Mouse (Mus musculus): ENCODE results near the gene Fam160a2. TPM values are rescaled to one million over a fixed set of nuclear protein-coding genes. Genes with fewer than 3 reads are reported as not detected.

Gene Fam160a2
- polyA plus RNA-seq, 1 experiment: 46.2 TPM

DNA sequence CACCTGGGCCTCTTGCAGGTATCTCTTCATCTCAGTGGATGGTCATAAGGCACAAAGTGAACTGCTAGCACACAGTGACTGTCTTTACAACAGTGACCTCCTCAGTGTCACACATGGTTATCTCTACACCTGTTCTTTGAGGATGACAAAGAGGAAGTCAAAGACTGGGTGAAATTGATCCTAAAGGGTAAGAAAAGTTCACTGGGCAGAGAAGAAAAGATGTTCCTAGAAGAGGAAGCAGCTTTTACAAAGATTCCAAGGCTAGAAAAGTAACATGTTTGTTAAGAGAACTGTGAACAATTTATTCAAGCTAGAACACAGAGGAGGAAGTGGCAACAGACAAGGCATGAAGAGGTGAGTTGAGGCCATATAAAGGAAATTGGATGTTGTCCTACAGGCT lies 3.7 kb downstream of the Fam160a2 start:
- H3K27ac ChIP-seq (ENCODE audit: insufficient read depth, low read length): no peak overlapping the region
- H3K4me3 ChIP-seq (ENCODE audit: low read depth, low read length): no peak overlapping the region
- no peaks in the 10 kb centered on the region; the same call in 1 of the 2 replicates for H3K36me3 ChIP-seq (ENCODE audit: control insufficient read depth, insufficient read depth, low read length, poor library complexity, severe bottlenecking)
- no peak overlapping the region for H3K9ac ChIP-seq (ENCODE audit: low read depth, poor library complexity, severe bottlenecking)
- H3K4me1 ChIP-seq (ENCODE audit: control insufficient read depth, insufficient read depth, low read length): no peaks in the 10 kb centered on the region
- TF ChIP-seq POLR2A (IDR thresholded peaks at IDR 0.05; ENCODE audit: insufficient read depth, low read length): no peak
- TF ChIP-seq EP300 (IDR thresholded peaks at IDR 0.05; ENCODE audit: insufficient read depth, low read depth, low read length): no peak
- no peak for TF ChIP-seq CTCF (IDR thresholded peaks at IDR 0.05; ENCODE audit: low read depth, low read length)
- no peaks in the 10 kb centered on the region for H3K9me3 ChIP-seq (replicated peaks; ENCODE audit: control insufficient read depth, insufficient read depth, low read length, poor library complexity, severe bottlenecking)
- H3K27me3 ChIP-seq (ENCODE audit: control insufficient read depth, insufficient read depth, low read length, poor library complexity, severe bottlenecking): no peaks in the 10 kb centered on the region

DNA sequence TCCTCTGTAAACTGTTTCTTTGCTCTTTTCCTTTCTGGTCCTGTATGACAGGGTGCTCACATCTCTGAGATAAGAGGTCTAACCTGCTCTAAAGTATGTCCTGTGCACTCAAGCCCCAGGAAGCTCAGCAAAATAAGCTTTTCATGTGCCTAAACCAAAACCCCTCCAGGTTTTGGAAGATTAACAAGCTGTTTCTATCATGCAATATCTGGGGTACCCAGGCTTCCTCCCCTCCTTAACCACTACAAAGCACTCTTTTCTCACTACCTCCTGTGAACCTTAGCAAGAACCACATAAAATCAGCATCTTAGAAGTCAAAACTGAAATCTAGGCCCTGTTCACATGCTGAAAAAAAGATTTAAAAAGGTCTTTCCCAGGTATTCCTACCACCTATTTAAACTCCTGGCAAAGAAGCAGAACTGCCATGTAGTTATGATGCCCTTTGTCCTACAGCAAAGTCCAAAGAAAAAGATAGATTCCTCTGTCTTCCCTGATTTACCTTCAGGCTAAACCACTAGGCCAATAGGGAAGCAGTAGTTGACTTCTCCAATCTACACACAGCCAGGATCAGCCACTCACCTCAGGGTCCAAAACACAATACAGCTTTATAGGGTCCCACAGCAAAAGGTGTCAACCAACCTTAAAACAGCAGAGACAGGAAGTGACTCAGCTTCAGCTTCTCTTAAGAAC lies 4.6 kb downstream of the Fam160a2 start:
- Histone ChIP-seq H3K4me3 (ENCODE audit: low read depth, low read length) (no peak overlapping the region), H3K9me3 (replicated peaks; ENCODE audit: control insufficient read depth, insufficient read depth, low read length, poor library complexity, severe bottlenecking) (no peaks in the 10 kb centered on the region), H3K27ac (ENCODE audit: insufficient read depth, low read length) (no peak overlapping the region), H3K27me3 (ENCODE audit: control insufficient read depth, insufficient read depth, low read length, poor library complexity, severe bottlenecking) (no peaks in the 10 kb centered on the region), H3K9ac (ENCODE audit: low read depth, poor library complexity, severe bottlenecking) (no peak overlapping the region), H3K4me1 (ENCODE audit: control insufficient read depth, insufficient read depth, low read length) (no peaks in the 10 kb centered on the region), H3K36me3 (ENCODE audit: control insufficient read depth, insufficient read depth, low read length, poor library complexity, severe bottlenecking) (no peaks in the 10 kb centered on the region; the same call in none of the 2 replicates)
- TF ChIP-seq POLR2A (IDR thresholded peaks at IDR 0.05; ENCODE audit: insufficient read depth, low read length) (no peak), CTCF (IDR thresholded peaks at IDR 0.05; ENCODE audit: low read depth, low read length) (no peak), EP300 (IDR thresholded peaks at IDR 0.05; ENCODE audit: insufficient read depth, low read depth, low read length) (no peak)

DNA sequence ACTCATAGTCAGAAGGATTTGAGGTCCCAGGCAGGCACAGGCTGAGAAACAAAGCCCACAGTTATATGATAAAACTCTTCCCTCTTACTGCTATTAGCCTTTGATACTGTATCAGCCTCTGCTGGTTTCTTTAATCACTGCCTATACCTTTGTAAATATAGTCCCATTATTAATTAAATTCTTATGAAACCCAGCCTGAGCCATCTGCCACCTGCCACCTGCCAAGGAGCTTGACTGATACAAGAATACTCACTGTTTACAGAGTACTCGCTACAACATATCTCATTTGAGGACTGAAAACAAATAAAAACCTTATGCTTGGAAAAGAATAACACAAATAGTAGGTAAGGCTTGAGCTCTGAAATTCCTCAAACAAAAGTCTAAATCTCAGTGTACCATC lies 5.2 kb downstream of the Fam160a2 start:
- H3K27ac ChIP-seq (ENCODE audit: insufficient read depth, low read length): no peak overlapping the region
- no peak overlapping the region for H3K9ac ChIP-seq (ENCODE audit: low read depth, poor library complexity, severe bottlenecking)
- H3K36me3 ChIP-seq (ENCODE audit: control insufficient read depth, insufficient read depth, low read length, poor library complexity, severe bottlenecking): peaks cover 6% of the 10 kb centered on the region
- no peaks in the 10 kb centered on the region for H3K27me3 ChIP-seq (ENCODE audit: control insufficient read depth, insufficient read depth, low read length, poor library complexity, severe bottlenecking)
- H3K4me1 ChIP-seq (ENCODE audit: control insufficient read depth, insufficient read depth, low read length): no peaks in the 10 kb centered on the region
- H3K9me3 ChIP-seq (replicated peaks; ENCODE audit: control insufficient read depth, insufficient read depth, low read length, poor library complexity, severe bottlenecking): no peaks in the 10 kb centered on the region
- TF ChIP-seq CTCF (IDR thresholded peaks at IDR 0.05; ENCODE audit: low read depth, low read length) (no peak), POLR2A (IDR thresholded peaks at IDR 0.05; ENCODE audit: insufficient read depth, low read length) (no peak), EP300 (IDR thresholded peaks at IDR 0.05; ENCODE audit: insufficient read depth, low read depth, low read length) (no peak)
- H3K4me3 ChIP-seq (ENCODE audit: low read depth, low read length): no peak overlapping the region

DNA sequence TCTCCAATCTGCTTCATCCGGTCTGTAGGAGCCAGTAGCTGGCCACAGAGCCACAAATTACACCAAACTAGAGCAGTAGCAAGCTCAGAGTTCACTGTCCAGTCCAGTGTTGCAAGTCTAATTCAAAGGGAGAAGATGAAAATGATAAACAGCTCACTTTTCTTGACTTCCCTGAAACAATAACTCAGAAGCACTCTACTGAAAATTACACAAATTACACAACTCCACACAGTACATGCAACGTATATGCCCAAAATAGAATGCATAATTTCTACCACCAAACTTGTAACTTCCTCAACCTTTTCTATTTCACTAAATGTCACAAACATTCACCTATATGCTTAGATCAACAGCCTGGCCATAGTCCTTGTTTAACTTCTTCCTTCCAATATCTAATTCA lies 9.6 kb downstream of the Fam160a2 start:
- Histone ChIP-seq H3K9ac (ENCODE audit: low read depth, poor library complexity, severe bottlenecking) (no peak overlapping the region), H3K27me3 (ENCODE audit: control insufficient read depth, insufficient read depth, low read length, poor library complexity, severe bottlenecking) (no peaks in the 10 kb centered on the region), H3K9me3 (replicated peaks; ENCODE audit: control insufficient read depth, insufficient read depth, low read length, poor library complexity, severe bottlenecking) (no peaks in the 10 kb centered on the region), H3K4me3 (ENCODE audit: low read depth, low read length) (no peak overlapping the region), H3K36me3 (ENCODE audit: control insufficient read depth, insufficient read depth, low read length, poor library complexity, severe bottlenecking) (peaks cover 27% of the 10 kb centered on the region), H3K27ac (ENCODE audit: insufficient read depth, low read length) (no peak overlapping the region), H3K4me1 (ENCODE audit: control insufficient read depth, insufficient read depth, low read length) (no peaks in the 10 kb centered on the region)
- TF ChIP-seq CTCF (IDR thresholded peaks at IDR 0.05; ENCODE audit: low read depth, low read length): no peak
- no peak for TF ChIP-seq POLR2A (IDR thresholded peaks at IDR 0.05; ENCODE audit: insufficient read depth, low read length)
- TF ChIP-seq EP300 (IDR thresholded peaks at IDR 0.05; ENCODE audit: insufficient read depth, low read depth, low read length): no peak

DNA sequence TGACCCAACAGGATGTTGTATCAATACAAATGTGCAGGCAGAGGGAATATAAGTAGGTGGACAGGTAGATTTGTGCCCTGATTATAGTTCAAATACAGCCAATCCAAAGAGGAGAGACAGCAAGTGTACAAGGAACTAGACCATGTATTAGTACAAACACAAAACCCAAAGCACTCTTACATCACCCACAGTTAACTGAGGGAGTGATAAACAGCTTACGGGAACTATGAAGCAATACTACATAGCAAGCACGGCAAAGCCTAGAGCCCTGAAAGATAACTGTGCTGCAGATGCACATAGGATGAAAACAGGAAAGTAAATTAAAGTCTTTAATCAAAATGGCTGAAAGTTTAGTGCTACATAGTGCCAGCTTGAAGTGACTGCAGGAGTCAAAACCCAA lies 12.2 kb downstream of the Fam160a2 start:
- Histone ChIP-seq H3K4me1 (ENCODE audit: control insufficient read depth, insufficient read depth, low read length) (no peaks in the 10 kb centered on the region), H3K4me3 (ENCODE audit: low read depth, low read length) (no peak overlapping the region), H3K9ac (ENCODE audit: low read depth, poor library complexity, severe bottlenecking) (no peak overlapping the region), H3K27ac (ENCODE audit: insufficient read depth, low read length) (no peak overlapping the region), H3K36me3 (ENCODE audit: control insufficient read depth, insufficient read depth, low read length, poor library complexity, severe bottlenecking) (peaks cover 45% of the 10 kb centered on the region), H3K9me3 (replicated peaks; ENCODE audit: control insufficient read depth, insufficient read depth, low read length, poor library complexity, severe bottlenecking) (no peaks in the 10 kb centered on the region), H3K27me3 (ENCODE audit: control insufficient read depth, insufficient read depth, low read length, poor library complexity, severe bottlenecking) (no peaks in the 10 kb centered on the region)
- no peak for TF ChIP-seq CTCF (IDR thresholded peaks at IDR 0.05; ENCODE audit: low read depth, low read length)
- TF ChIP-seq POLR2A (IDR thresholded peaks at IDR 0.05; ENCODE audit: insufficient read depth, low read length): no peak

DNA sequence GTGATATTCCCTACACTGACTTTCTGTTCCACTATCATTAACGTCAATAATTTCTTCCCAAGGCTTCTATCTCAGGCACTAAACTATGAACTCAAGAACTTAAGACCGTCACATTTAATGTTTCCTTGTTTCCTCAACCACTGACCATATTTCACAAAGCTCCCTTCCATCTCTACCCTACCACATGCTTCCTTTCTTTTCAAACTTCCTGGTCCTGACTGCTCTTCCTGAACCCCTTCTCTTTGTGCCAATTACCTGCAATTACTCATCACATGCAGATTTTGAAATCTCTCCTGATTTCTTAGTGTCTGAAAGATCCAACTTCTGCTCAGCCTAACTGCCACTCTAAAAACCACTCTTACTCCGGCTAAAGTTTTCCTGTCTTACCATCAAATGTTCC lies 19.5 kb downstream of the Fam160a2 start:
- Histone ChIP-seq H3K27ac (ENCODE audit: insufficient read depth, low read length) (no peak overlapping the region), H3K4me1 (ENCODE audit: control insufficient read depth, insufficient read depth, low read length) (no peaks in the 10 kb centered on the region), H3K9me3 (replicated peaks; ENCODE audit: control insufficient read depth, insufficient read depth, low read length, poor library complexity, severe bottlenecking) (no peaks in the 10 kb centered on the region), H3K4me3 (ENCODE audit: low read depth, low read length) (no peak overlapping the region), H3K27me3 (ENCODE audit: control insufficient read depth, insufficient read depth, low read length, poor library complexity, severe bottlenecking) (no peaks in the 10 kb centered on the region), H3K36me3 (ENCODE audit: control insufficient read depth, insufficient read depth, low read length, poor library complexity, severe bottlenecking) (peaks cover 46% of the 10 kb centered on the region), H3K9ac (ENCODE audit: low read depth, poor library complexity, severe bottlenecking) (no peak overlapping the region)
- TF ChIP-seq POLR2A (IDR thresholded peaks at IDR 0.05; ENCODE audit: insufficient read depth, low read length): no peak
- TF ChIP-seq CTCF (IDR thresholded peaks at IDR 0.05; ENCODE audit: low read depth, low read length): no peak
- no peak for TF ChIP-seq EP300 (IDR thresholded peaks at IDR 0.05; ENCODE audit: insufficient read depth, low read depth, low read length)
